In the genomic region with DNA sequence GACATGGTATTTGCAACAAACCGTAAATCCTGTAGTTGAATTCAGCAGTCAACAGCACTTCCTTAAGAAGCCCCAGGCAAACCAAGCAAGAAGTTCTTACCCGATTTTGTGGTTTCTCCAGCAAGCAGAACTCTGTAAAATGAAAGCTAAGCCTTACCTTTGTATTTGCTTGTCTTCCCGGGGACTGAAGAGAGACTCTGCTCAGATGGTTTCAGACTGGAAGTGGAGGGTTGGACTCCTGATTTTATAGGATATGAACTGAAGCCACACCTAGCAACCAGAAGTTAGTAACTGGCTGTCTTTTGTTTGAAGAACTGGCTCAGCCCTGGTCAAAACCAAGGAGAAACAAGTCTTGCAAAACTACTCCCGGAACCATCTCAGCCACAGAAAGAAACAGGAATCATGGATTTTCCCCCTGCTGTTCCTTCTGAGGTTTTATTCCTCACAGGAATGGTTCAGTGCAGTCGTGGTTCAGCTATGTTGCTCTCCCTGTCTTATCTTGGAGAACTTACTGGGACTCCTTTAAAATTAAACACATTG, we compare ENCODE assay signal across 8 mouse cellular contexts. TPM values are rescaled to one million over a fixed set of nuclear protein-coding genes. Genes with fewer than 3 reads are reported as not detected.
DNase-seq lines count a peak whose midpoint lies in the region; TF ChIP-seq lines count a peak whose summit lies in the region.

A gene (minus strand): TSS at position 490 of the 540 bp plus-strand sequence.

- DNase-seq in adrenal gland, adult 18-20 months (ENCODE audit: low spot score in 2 of 2) = no peak
- DNase-seq in heart, adult 18-20 months = peak; percentile 75 to 80
- DNase-seq in kidney, postnatal 36 days = peak; percentile 19 to 20
- DNase-seq in natural killer cell, adult 2 months (ENCODE audit: low spot score in 2 of 2) = peak; percentile 5 to 13
- no peak for DNase-seq in cerebellum, adult 9-10 months
- no peak for DNase-seq in layer of hippocampus, adult 8-10 months (ENCODE audit: low spot score in 2 of 2)
- no peak for DNase-seq in hindbrain, embryonic 10.5 days (ENCODE audit: low spot score)

- no peak for TF ChIP-seq CTCF in C2C12 (IDR thresholded peaks at IDR 0.05; ENCODE audit: control insufficient read depth, insufficient read depth, insufficient read length)

- no peaks in the 10 kb centered on the region for H3K9me3 ChIP-seq in hindbrain, embryonic 10.5 days

- H3K27ac ChIP-seq in hindbrain, embryonic 10.5 days = no peak within 1 kb of the TSS

- 77% methylated on average over 5 of the region's 5 CpGs for WGBS in hindbrain, embryonic 10.5 days

- peak within 1 kb of the TSS; percentile 77 for H3K4me3 ChIP-seq in C2C12 (ENCODE audit: insufficient read depth, poor library complexity, severe bottlenecking)
- H3K4me3 ChIP-seq in hindbrain, embryonic 10.5 days = no peak within 1 kb of the TSS

- peaks cover 56% of the 10 kb centered on the region for H3K79me3 ChIP-seq in C2C12 (ENCODE audit: low read depth)

- peaks cover 37% of the 10 kb centered on the region for H3K36me3 ChIP-seq in C2C12 (ENCODE audit: control insufficient read depth, insufficient read depth)
- no peaks in the 10 kb centered on the region for H3K36me3 ChIP-seq in hindbrain, embryonic 10.5 days

- peaks cover 66% of the 10 kb centered on the region for H3K79me2 ChIP-seq in C2C12 (ENCODE audit: control insufficient read depth, insufficient read depth)

- peak within 1 kb of the TSS; percentile 57 for H3ac ChIP-seq in C2C12 (ENCODE audit: control insufficient read depth, insufficient read length, low read depth)

- no peaks in the 10 kb centered on the region for H3K27me3 ChIP-seq in C2C12 (ENCODE audit: control insufficient read depth, insufficient read depth, insufficient read length)
- no peaks in the 10 kb centered on the region for H3K27me3 ChIP-seq in hindbrain, embryonic 10.5 days (ENCODE audit: insufficient read depth, poor library complexity, severe bottlenecking)

- H3K4me1 ChIP-seq in hindbrain, embryonic 10.5 days (replicated peaks) = no peaks in the 10 kb centered on the region

TF ChIP-seq in C2C12, 6 proteins besides CTCF, POLR2A, EP300 and RAD21:
- TF ChIP-seq MYOD1 (IDR thresholded peaks at IDR 0.05; ENCODE audit: control insufficient read depth, insufficient read length, low read depth) = no peak
- TF ChIP-seq MAX (IDR thresholded peaks at IDR 0.05) = no peak
- peak; percentile 90 for TF ChIP-seq CEBPB (IDR thresholded peaks at IDR 0.05; ENCODE audit: low read depth)
- TF ChIP-seq USF1 (IDR thresholded peaks at IDR 0.05; ENCODE audit: low read depth) = no peak
TF ChIP-seq in C2C12: peak in this region for 1.

RNA-seq across cellular contexts. Expression of the gene that starts here (rescaled TPM):
- polyA plus RNA-seq in C2C12 (2012; fragmentation: generic; extraction: Trizol) = 402 TPM
- total RNA-seq in adrenal gland, adult 18-20 months (2021) = 10 to 100 TPM; 13.5 to 46.4 TPM
- total RNA-seq in heart, adult 18-20 months (2021) = 10 to 100 TPM; 17.3 to 19.3 TPM
- total RNA-seq in layer of hippocampus, adult 8-10 months (2022) = 1 to 10 TPM; 1.3 to 3.2 (median 2.3) TPM
- 1.4 and 4.6 TPM in 2 replicates for polyA plus RNA-seq in hindbrain, embryonic 10.5 days (2016; fragmentation: Nextera tagmentation; extraction: Ambion mirVana)

Comparison
In these comparisons a context has a peak if more than half of its experiments do, and no peak if none do; other contexts are left out.
1. RNA of the gene that starts here (polyA plus RNA-seq): 402 TPM in C2C12 (single experiment); 1.4 to 4.6 TPM in hindbrain, embryonic 10.5 days; every median in the first group is over 10 times any median in the second.
2. DNase-seq: peak in heart, adult 18-20 months (2 of 2), kidney, postnatal 36 days (2 of 2) and natural killer cell, adult 2 months (2 of 2); none in adrenal gland, adult 18-20 months (0 of 2), cerebellum, adult 9-10 months (single experiment), layer of hippocampus, adult 8-10 months (0 of 2) and hindbrain, embryonic 10.5 days (single experiment).